In genomic region chr19:34662067-34662507, GRCm38 (mm10) we compare ENCODE assay signal across 8 mouse cellular contexts. TPM values are rescaled to one million over a fixed set of nuclear protein-coding genes. Genes with fewer than 3 reads are reported as not detected.
DNase-seq lines count a peak whose midpoint lies in the region; ATAC-seq lines count a peak whose summit lies in the region.

No protein-coding gene starts in this region.

- DNase-seq in brain, adult 2 months (ENCODE audit: low read depth, low spot score) = peak; percentile 93
- peak; percentile 51 to 78 for DNase-seq in heart, adult 9 months (ENCODE audit: low spot score in 2 of 2)
- peak; percentile 75 for DNase-seq in kidney, adult 9 months
- DNase-seq in liver = peak; percentile 79
- peak; percentile 86 for DNase-seq in telencephalon, adult 2 months (ENCODE audit: low read depth, low spot score)

- peak; percentile 94 for ATAC-seq in CD4-positive, CD25-positive, alpha-beta regulatory T cell, adult 4 months
- ATAC-seq in erythroblast, adult 5-6 weeks (replicated peaks; ENCODE audit: low FRiP score, poor library complexity, severe bottlenecking) = peak; percentile 92
- ATAC-seq in monocyte, adult 5-6 weeks (replicated peaks; ENCODE audit: insufficient number of reproducible peaks, low FRiP score, low TSS enrichment, poor library complexity, severe bottlenecking) = peak; percentile 74; the same call in 1 of the 2 replicates

RNA-seq across cellular contexts. Expression of gene Ifit1, which starts 21.4 kb away (rescaled TPM):
- 10 to 100 TPM; 60.3 to 70.1 TPM for polyA plus RNA-seq in CD4-positive, CD25-positive, alpha-beta regulatory T cell, adult 4 months (2017; shearing (Covaris generic))
- total RNA-seq in erythroblast, adult 5-6 weeks (2015; ENCODE audit: low replicate concordance) = 45.0 and 53.1 TPM in 2 replicates
- 46.1 TPM in 2 replicates for total RNA-seq in erythroblast, adult 5-6 weeks (2017; ENCODE audit: low replicate concordance)
- 0.86 to 4.6 TPM (median 2.9 TPM) in 3 replicates for total RNA-seq in monocyte, adult 5-6 weeks (2017)

RNA-seq across cellular contexts. Expression of gene Ifit1bl2, which starts 21.5 kb away (rescaled TPM):
- 1 to 10 TPM; 1.8 to 2.1 TPM for polyA plus RNA-seq in CD4-positive, CD25-positive, alpha-beta regulatory T cell, adult 4 months (2017; shearing (Covaris generic))
- 0.84 TPM in 1 of 2 replicates, not detected in the other for total RNA-seq in erythroblast, adult 5-6 weeks (2015; ENCODE audit: low replicate concordance)
- 1.5 and 1.7 TPM in 2 replicates for total RNA-seq in erythroblast, adult 5-6 weeks (2017; ENCODE audit: low replicate concordance)
- total RNA-seq in monocyte, adult 5-6 weeks (2017) = 0.78 to 1.8 TPM (median 1.7 TPM) in 3 replicates

RNA-seq across cellular contexts. Expression of gene Ifit3b, which starts 54.3 kb away (rescaled TPM):
- 10 to 100 TPM in 1 of 2 experiments, 1 to 10 TPM in 1; 9.3 to 14.8 TPM for polyA plus RNA-seq in CD4-positive, CD25-positive, alpha-beta regulatory T cell, adult 4 months (2017; shearing (Covaris generic))
- not detected in 2 replicates for total RNA-seq in erythroblast, adult 5-6 weeks (2015; ENCODE audit: low replicate concordance)
- 0.56 and 0.77 TPM in 2 replicates for total RNA-seq in erythroblast, adult 5-6 weeks (2017; ENCODE audit: low replicate concordance)
- total RNA-seq in monocyte, adult 5-6 weeks (2017) = 1.1 to 2.7 TPM (median 1.6 TPM) in 3 replicates

Comparison
In these comparisons a context has a peak if more than half of its experiments do, and no peak if none do; other contexts are left out.
1. Peak in every context shown above with its lines: DNase-seq and ATAC-seq.